Mouse (Mus musculus): Measurements from ENCODE around the gene Dusp7. TPM values are rescaled to one million over a fixed set of nuclear protein-coding genes. Genes with fewer than 3 reads are reported as not detected.

The Dusp7 gene
- total and polyA plus RNA-seq, 3 experiments, result 5.5 to 12.2 TPM; not detected in 1

GRCm38 (mm10) chr9:106357167-106357566 lies 11.3 kb upstream of the Dusp7 start:
- TF ChIP-seq ZNF384 (IDR thresholded peaks at IDR 0.05; ENCODE audit: low read depth, low read length), result no peak
- TF ChIP-seq CTCF (IDR thresholded peaks at IDR 0.05 in 2 of 3, conservative IDR thresholded peaks at IDR 0.05 in 1 of 3; ENCODE audit: control insufficient read depth in 1 of 3, insufficient read depth in 1 of 3, low read depth in 2 of 3, low read length in 3 of 3, poor library complexity in 1 of 3, severe bottlenecking in 1 of 3), result no peak
- no peaks in the 10 kb centered on the region for H3K9me3 ChIP-seq (replicated peaks; ENCODE audit: insufficient read depth, low read length)
- no peak overlapping the region for H3K9ac ChIP-seq (ENCODE audit: control insufficient read depth, low read depth, low read length, poor library complexity, severe bottlenecking)
- H3K4me1 ChIP-seq (ENCODE audit: control insufficient read depth in 1 of 2, insufficient read depth in 2 of 2, low read length in 2 of 2), result peaks cover 0 to 11% of the 10 kb centered on the region in 2 experiments; a peak in 2 of 4 replicates
- no peaks in the 10 kb centered on the region for H3K27me3 ChIP-seq (ENCODE audit: control insufficient read depth in 1 of 2, insufficient read depth in 2 of 2, low read length in 2 of 2)
- H3K27ac ChIP-seq (ENCODE audit: control insufficient read depth, low read depth, low read length), result no peak overlapping the region
- no peaks in the 10 kb centered on the region for H3K79me2 ChIP-seq (ENCODE audit: control insufficient read depth, insufficient read depth, low read length, poor library complexity)
- no peak for DNase-seq (ENCODE audit: low read depth, low spot score)
- H3K4me3 ChIP-seq (ENCODE audit: control insufficient read depth in 1 of 2, insufficient read depth in 1 of 2, low read depth in 2 of 2, low read length in 2 of 2), result no peak overlapping the region
- no peaks in the 10 kb centered on the region for H3K36me3 ChIP-seq (ENCODE audit: control insufficient read depth in 1 of 2, insufficient read depth in 2 of 2, low read length in 2 of 2)

- Histone ChIP-seq H3K4me3 (ENCODE audit: control insufficient read depth in 1 of 2, insufficient read depth in 1 of 2, low read depth in 2 of 2, low read length in 2 of 2) (no peak overlapping the region), H3K79me2 (ENCODE audit: control insufficient read depth, insufficient read depth, low read length, poor library complexity) (no peaks in the 10 kb centered on the region), H3K36me3 (ENCODE audit: control insufficient read depth in 1 of 2, insufficient read depth in 2 of 2, low read length in 2 of 2) (no peaks in the 10 kb centered on the region), H3K4me1 (ENCODE audit: control insufficient read depth in 1 of 2, insufficient read depth in 2 of 2, low read length in 2 of 2) (peaks cover 0 to 11% of the 10 kb centered on the region in 2 experiments; a peak in 2 of 4 replicates), H3K27me3 (ENCODE audit: control insufficient read depth in 1 of 2, insufficient read depth in 2 of 2, low read length in 2 of 2) (no peaks in the 10 kb centered on the region), H3K27ac (ENCODE audit: control insufficient read depth, low read depth, low read length) (no peak overlapping the region), H3K9ac (ENCODE audit: control insufficient read depth, low read depth, low read length, poor library complexity, severe bottlenecking) (no peak overlapping the region), H3K9me3 (replicated peaks; ENCODE audit: insufficient read depth, low read length) (no peaks in the 10 kb centered on the region)
- DNase-seq (ENCODE audit: low read depth, low spot score), result no peak
- TF ChIP-seq UBTF (IDR thresholded peaks at IDR 0.05; ENCODE audit: borderline replicate concordance, insufficient read depth, low read depth, low read length), result no peak
- TF ChIP-seq TBP (IDR thresholded peaks at IDR 0.05; ENCODE audit: low read depth, low read length), result no peak
- no peak for TF ChIP-seq MAZ (IDR thresholded peaks at IDR 0.05; ENCODE audit: low read depth, low read length)
- no peak for TF ChIP-seq ZKSCAN1 (IDR thresholded peaks at IDR 0.05; ENCODE audit: low read depth, low read length)
- TF ChIP-seq NELFE (IDR thresholded peaks at IDR 0.05; ENCODE audit: low read depth, low read length), result no peak
- TF ChIP-seq ZMIZ1 (IDR thresholded peaks at IDR 0.05; ENCODE audit: low read depth, low read length), result no peak
- TF ChIP-seq USF1 (IDR thresholded peaks at IDR 0.05; ENCODE audit: low read depth, low read length), result no peak
- no peak for TF ChIP-seq ZC3H11A (IDR thresholded peaks at IDR 0.05; ENCODE audit: low read depth, low read length)
- TF ChIP-seq MYB (IDR thresholded peaks at IDR 0.05; ENCODE audit: low read depth, low read length), result no peak
- no peak for TF ChIP-seq GABPA (IDR thresholded peaks at IDR 0.05; ENCODE audit: low read depth, low read length)
- no peak for TF ChIP-seq ETS1 (IDR thresholded peaks at IDR 0.05; ENCODE audit: low read depth, low read length)
- no peak for TF ChIP-seq USF2 (IDR thresholded peaks at IDR 0.05; ENCODE audit: borderline replicate concordance in 1 of 2, insufficient read depth in 1 of 2, low read depth in 1 of 2, low read length in 2 of 2)
- no peak for TF ChIP-seq MEF2A (IDR thresholded peaks at IDR 0.05; ENCODE audit: extremely low read depth, insufficient replicate concordance, low read depth, low read length, poor library complexity, severe bottlenecking)
- no peak for TF ChIP-seq EP300 (IDR thresholded peaks at IDR 0.05; ENCODE audit: low read depth in 1 of 2, low read length in 2 of 2)
- no peak for TF ChIP-seq SIN3A (IDR thresholded peaks at IDR 0.05; ENCODE audit: low read length)
- TF ChIP-seq GATA1 (IDR thresholded peaks at IDR 0.05; ENCODE audit: low read depth, low read length), result no peak
- TF ChIP-seq MXI1 (IDR thresholded peaks at IDR 0.05; ENCODE audit: low read depth, low read length), result no peak
- TF ChIP-seq ELF1 (IDR thresholded peaks at IDR 0.05; ENCODE audit: low read depth, low read length), result no peak
- no peak for TF ChIP-seq MAFK (IDR thresholded peaks at IDR 0.05; ENCODE audit: borderline replicate concordance, low read depth, low read length)
- no peak for TF ChIP-seq TCF12 (IDR thresholded peaks at IDR 0.05; ENCODE audit: low read depth, low read length)
These were observed 9.1 kb upstream of the Dusp7 start for GRCm38 (mm10) chr9:106359297-106359696.
